Mouse (Mus musculus): ENCODE data around the gene Gpr61. TPM values are rescaled to one million over a fixed set of nuclear protein-coding genes. Genes with fewer than 3 reads are reported as not detected.
A peak's percentile ranks its signal among the peaks of the same experiment; 100 is the strongest.

Gpr61 gene
- polyA plus RNA-seq, 1 experiment from 2014 or later: 0.11 TPM

DNA sequence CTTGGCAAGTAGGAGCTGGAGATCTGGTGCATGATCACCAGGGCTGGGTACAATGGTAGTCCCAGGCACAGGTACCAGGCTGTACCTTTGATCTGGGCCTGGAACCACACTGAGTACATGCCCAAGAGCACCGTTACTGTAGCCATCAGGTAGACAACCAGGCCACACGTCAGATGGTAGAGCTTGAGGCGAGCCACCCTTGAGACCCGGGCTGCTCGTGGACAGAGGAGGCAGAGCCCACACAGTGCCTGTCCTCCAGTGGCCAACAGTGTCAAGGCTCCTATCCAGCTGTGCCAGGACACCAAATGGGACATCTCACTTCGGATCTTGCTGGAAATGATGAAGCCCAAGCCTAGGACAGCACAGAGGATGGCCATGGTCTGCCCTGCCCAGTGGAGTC is 44.5 kb upstream of the Gpr61 start:
- TF ChIP-seq CTCF (IDR thresholded peaks at IDR 0.05; ENCODE audit: low read depth): no peak
- peaks cover 5% of the 10 kb centered on the region for H3K4me1 ChIP-seq (ENCODE audit: insufficient read depth)
- DNase-seq (no peak), ATAC-seq (ENCODE audit: insufficient read depth) (no peak)
- no peak overlapping the region; the same call in 1 of the 2 replicates for H3K9ac ChIP-seq
- no peaks in the 10 kb centered on the region for H3K9me3 ChIP-seq (ENCODE audit: low read depth, low read length)
- H3K27ac ChIP-seq (ENCODE audit: low read depth): no peak overlapping the region
- H3K36me3 ChIP-seq (ENCODE audit: insufficient read depth): peaks cover 17% of the 10 kb centered on the region
- peak overlapping the region; percentile 63; the same call in 1 of the 2 replicates for H3K4me2 ChIP-seq
- H3K4me3 ChIP-seq (ENCODE audit: low read depth, low read length): no peak overlapping the region
- H3K27me3 ChIP-seq (ENCODE audit: insufficient read depth, low read length): no peaks in the 10 kb centered on the region
- 90% methylated on average over 6 of the region's 6 CpGs for WGBS

DNA sequence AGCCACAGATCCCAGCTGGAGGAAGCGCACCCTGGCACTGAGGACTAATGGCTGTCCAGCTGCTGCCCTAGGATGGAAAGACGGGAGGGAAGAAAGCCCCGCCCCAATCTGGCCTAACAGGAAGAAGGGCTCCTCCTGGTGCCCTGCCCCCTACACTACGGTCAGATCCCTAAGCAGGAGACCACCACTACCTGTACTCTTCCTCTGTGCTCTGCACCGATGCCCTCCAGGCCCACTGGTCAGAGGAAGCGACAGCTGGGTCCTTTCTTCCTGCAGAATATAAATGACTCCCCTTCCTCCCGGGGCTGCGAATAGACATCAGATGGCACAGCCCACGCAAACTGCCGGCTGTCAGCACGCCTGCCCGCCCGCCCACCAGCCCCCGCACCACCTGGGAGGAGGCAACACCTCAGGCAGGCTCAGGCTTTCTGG is 42.4 kb upstream of the Gpr61 start:
- peaks cover 3% of the 10 kb centered on the region; the same call in 1 of the 2 replicates for H3K36me3 ChIP-seq (ENCODE audit: insufficient read depth)
- peak overlapping the region; percentile 13; the same call in 1 of the 2 replicates for H3K9ac ChIP-seq
- DNase-seq: peak; percentile 77
- 11% methylated on average over 14 of the region's 14 CpGs for whole genome bisulfite sequencing
- H3K27ac ChIP-seq (ENCODE audit: low read depth): no peak overlapping the region
- no peak overlapping the region for H3K4me3 ChIP-seq (ENCODE audit: low read depth, low read length)
- peaks cover 5% of the 10 kb centered on the region for H3K4me1 ChIP-seq (ENCODE audit: insufficient read depth)
- 0 out of 2 replicates have a peak, but pooled peaks have one; percentile 7 for ATAC-seq (ENCODE audit: insufficient read depth)
- TF ChIP-seq CTCF (IDR thresholded peaks at IDR 0.05; ENCODE audit: low read depth): peak; percentile 40
- H3K4me2 ChIP-seq: peak overlapping the region; percentile 43
- no peaks in the 10 kb centered on the region for H3K27me3 ChIP-seq (ENCODE audit: insufficient read depth, low read length)
- H3K9me3 ChIP-seq (ENCODE audit: low read depth, low read length): no peaks in the 10 kb centered on the region

DNA sequence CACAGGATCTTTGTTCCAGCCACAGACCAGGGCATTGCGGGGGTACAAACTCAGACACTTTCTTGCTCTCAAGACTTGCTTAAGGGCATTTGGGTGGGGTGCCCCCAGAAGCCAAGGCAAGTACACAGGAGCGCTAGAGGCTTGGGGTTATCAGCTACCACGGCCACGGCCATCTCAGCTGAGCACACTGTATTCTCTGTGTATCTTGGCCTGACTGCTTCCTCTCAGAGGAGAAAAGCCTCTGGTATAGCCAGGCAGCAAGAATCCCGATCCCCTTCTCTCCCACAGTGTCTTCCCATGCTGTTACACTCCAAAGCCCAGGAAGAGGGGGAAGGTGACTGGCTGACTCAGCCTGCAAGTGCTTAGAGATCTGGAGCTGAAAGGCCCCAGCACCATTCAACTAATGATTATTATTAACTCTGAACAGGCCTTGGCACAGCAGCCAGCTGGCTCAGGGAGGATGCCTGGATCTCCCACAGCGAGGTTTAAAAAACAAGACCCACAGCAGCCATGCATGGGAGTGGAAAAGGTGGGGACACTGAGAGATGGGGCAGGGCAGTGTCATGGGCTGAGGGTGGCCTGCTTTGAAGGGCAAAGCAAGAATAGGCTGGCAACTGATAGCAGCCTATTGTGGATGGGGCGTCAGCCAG is 41.4 kb upstream of the Gpr61 start:
- Histone ChIP-seq H3K27ac (ENCODE audit: low read depth) (no peak overlapping the region), H3K4me1 (ENCODE audit: insufficient read depth) (peaks cover 5% of the 10 kb centered on the region), H3K27me3 (ENCODE audit: insufficient read depth, low read length) (no peaks in the 10 kb centered on the region), H3K9ac (no peak overlapping the region), H3K4me3 (ENCODE audit: low read depth, low read length) (no peak overlapping the region), H3K4me2 (no peak overlapping the region), H3K36me3 (ENCODE audit: insufficient read depth) (no peaks in the 10 kb centered on the region; the same call in 1 of the 2 replicates), H3K9me3 (ENCODE audit: low read depth, low read length) (no peaks in the 10 kb centered on the region)
- no peak for TF ChIP-seq CTCF (IDR thresholded peaks at IDR 0.05; ENCODE audit: low read depth)
- DNase-seq (no peak), ATAC-seq (ENCODE audit: insufficient read depth) (no peak)
- 75% methylated on average over 7 of the region's 7 CpGs for WGBS

DNA sequence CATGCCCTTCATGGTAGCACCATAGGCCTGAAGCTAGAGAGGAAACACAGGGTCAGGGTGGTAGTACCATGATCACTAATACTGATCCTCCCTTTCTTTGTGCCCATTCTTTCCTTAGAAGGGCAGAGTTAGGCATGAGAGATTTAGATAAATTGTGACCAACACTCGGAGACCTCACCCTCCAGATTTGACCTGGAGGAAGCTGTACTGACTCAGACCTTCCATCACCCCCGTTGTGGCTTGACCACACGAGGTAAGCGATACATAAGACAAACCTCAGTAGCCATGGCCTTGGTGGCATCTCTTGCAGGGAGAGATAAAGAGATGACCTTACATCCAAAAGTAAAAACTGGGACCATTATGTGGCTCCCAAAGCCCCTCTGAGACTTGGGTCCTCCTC is 40.6 kb upstream of the Gpr61 start:
- H3K4me3 ChIP-seq (ENCODE audit: low read depth, low read length): no peak overlapping the region
- WGBS: 82% methylated on average over 4 of the region's 4 CpGs
- H3K27ac ChIP-seq (ENCODE audit: low read depth): no peak overlapping the region
- H3K4me2 ChIP-seq: no peak overlapping the region
- no peaks in the 10 kb centered on the region; the same call in 1 of the 2 replicates for H3K36me3 ChIP-seq (ENCODE audit: insufficient read depth)
- no peaks in the 10 kb centered on the region for H3K9me3 ChIP-seq (ENCODE audit: low read depth, low read length)
- no peaks in the 10 kb centered on the region for H3K27me3 ChIP-seq (ENCODE audit: insufficient read depth, low read length)
- no peak overlapping the region for H3K9ac ChIP-seq
- no peak for ATAC-seq (ENCODE audit: insufficient read depth)
- no peak for TF ChIP-seq CTCF (IDR thresholded peaks at IDR 0.05; ENCODE audit: low read depth)
- DNase-seq: no peak
- H3K4me1 ChIP-seq (ENCODE audit: insufficient read depth): peaks cover 5% of the 10 kb centered on the region

DNA sequence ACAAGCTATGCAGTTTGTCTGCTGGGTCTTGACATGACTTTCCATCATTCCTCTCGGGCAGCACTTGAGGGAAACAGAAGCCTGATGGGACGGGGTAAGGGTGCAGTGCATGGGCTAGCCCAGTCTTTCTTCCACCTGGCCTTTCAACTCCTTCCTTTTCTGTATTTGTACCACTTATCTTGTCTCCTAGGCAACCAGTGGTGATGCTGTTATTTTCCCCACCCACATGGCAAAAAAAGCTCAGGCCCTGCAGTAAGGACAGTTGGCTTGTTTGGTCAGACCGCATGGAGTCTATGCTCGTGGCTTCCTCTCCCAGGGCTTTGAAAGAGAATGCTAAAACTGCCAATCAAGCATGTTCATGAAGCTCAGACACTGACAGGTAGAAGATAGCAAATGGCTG is 39.0 kb upstream of the Gpr61 start:
- no peak for DNase-seq
- peaks cover 5% of the 10 kb centered on the region for H3K4me1 ChIP-seq (ENCODE audit: insufficient read depth)
- H3K4me3 ChIP-seq (ENCODE audit: low read depth, low read length): no peak overlapping the region
- H3K36me3 ChIP-seq (ENCODE audit: insufficient read depth): no peaks in the 10 kb centered on the region
- no peak overlapping the region for H3K9ac ChIP-seq
- WGBS: 52% methylated on average over 4 of the region's 4 CpGs
- no peak overlapping the region for H3K4me2 ChIP-seq
- H3K9me3 ChIP-seq (ENCODE audit: low read depth, low read length): no peaks in the 10 kb centered on the region
- H3K27ac ChIP-seq (ENCODE audit: low read depth): no peak overlapping the region
- no peak for TF ChIP-seq CTCF (IDR thresholded peaks at IDR 0.05; ENCODE audit: low read depth)
- no peaks in the 10 kb centered on the region for H3K27me3 ChIP-seq (ENCODE audit: insufficient read depth, low read length)
- ATAC-seq (ENCODE audit: insufficient read depth): no peak

DNA sequence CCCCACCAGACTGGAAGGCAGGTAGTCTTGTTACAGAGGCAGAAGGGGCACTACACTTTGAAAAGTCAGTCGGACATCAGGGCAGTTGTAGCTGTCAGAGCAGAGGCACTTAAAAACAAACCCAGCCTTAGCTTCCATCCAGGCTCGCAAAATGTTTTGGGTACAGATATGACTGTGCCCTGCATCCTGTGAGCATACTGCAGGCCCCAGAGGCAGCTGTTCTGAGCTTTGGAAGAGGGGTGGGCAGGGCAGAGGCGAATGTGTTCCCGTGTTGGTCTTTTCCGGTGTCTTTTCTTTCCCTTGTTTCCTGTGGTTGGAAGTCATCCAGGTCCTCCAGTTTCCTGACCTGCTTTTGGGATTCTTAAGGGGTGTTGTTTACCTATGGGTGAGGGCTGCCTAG is 35.2 kb upstream of the Gpr61 start:
- no peak overlapping the region for H3K9ac ChIP-seq
- no peaks in the 10 kb centered on the region for H3K9me3 ChIP-seq (ENCODE audit: low read depth, low read length)
- H3K27ac ChIP-seq (ENCODE audit: low read depth): no peak overlapping the region
- no peak for TF ChIP-seq CTCF (IDR thresholded peaks at IDR 0.05; ENCODE audit: low read depth)
- peaks cover 2% of the 10 kb centered on the region; the same call in 1 of the 2 replicates for H3K4me1 ChIP-seq (ENCODE audit: insufficient read depth)
- H3K4me3 ChIP-seq (ENCODE audit: low read depth, low read length): no peak overlapping the region
- H3K27me3 ChIP-seq (ENCODE audit: insufficient read depth, low read length): peaks cover 18% of the 10 kb centered on the region
- ATAC-seq (ENCODE audit: insufficient read depth) (no peak), DNase-seq (no peak)
- H3K36me3 ChIP-seq (ENCODE audit: insufficient read depth): no peaks in the 10 kb centered on the region
- WGBS: 18% methylated on average over 5 of the region's 5 CpGs
- peak overlapping the region; percentile 33; the same call in 1 of the 2 replicates for H3K4me2 ChIP-seq

DNA sequence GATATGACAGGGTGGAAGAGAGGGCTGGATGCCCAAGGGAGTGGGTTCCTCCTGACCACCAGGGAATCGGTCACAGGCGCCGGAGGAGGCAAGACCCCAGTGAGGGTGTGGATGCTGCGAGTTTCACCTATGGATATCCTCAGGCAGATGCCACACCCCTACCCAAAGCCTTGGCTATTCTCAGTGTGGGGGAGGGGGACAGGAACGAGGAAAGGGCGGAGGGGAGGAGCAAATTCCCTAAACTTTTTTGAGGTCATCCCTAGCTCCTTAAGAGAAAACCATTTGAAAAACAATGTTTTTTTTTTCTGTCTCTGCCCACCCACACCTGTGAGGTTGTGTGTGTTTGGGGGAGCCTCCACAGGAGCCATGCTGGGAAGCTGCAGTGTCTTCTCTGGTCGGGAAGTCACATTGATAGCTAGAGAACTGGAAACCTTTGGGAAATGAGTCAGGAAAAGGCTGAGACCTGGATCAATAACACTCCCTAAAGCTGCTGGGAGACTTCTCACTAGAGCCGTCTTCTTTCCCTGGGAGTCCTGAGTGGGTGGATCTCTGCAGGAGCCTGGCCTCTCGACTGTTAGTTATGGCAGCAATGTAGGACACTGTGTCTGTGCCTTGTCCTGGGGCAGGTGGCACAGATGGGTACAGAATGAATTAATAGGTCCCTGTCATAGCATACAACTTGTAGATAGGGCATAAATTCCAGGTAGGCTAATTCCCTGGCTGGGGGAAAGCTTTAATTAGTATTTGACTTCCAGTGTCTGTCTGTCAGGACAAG is 34.2 kb upstream of the Gpr61 start:
- Histone ChIP-seq H3K9ac (no peak overlapping the region), H3K36me3 (ENCODE audit: insufficient read depth) (no peaks in the 10 kb centered on the region), H3K27ac (ENCODE audit: low read depth) (no peak overlapping the region), H3K4me2 (no peak overlapping the region), H3K27me3 (ENCODE audit: insufficient read depth, low read length) (peaks cover 21% of the 10 kb centered on the region), H3K4me1 (ENCODE audit: insufficient read depth) (peaks cover 2% of the 10 kb centered on the region; the same call in 1 of the 2 replicates), H3K4me3 (ENCODE audit: low read depth, low read length) (no peak overlapping the region), H3K9me3 (ENCODE audit: low read depth, low read length) (no peaks in the 10 kb centered on the region)
- TF ChIP-seq CTCF (IDR thresholded peaks at IDR 0.05; ENCODE audit: low read depth): no peak
- ATAC-seq (ENCODE audit: insufficient read depth) (no peak), DNase-seq (no peak)
- 66% methylated on average over 9 of the region's 9 CpGs for WGBS

All from lung, embryonic 14.5 days (tissue).